Mouse (Mus musculus): ENCODE data around the gene Capza1. TPM values are rescaled to one million over a fixed set of nuclear protein-coding genes. Genes with fewer than 3 reads are reported as not detected.
"Not testable (repeated sequence)": the region's sequence is repeated elsewhere in the genome, so short reads cannot be mapped to it uniquely, and the experiment has no call there.

Gene Capza1
- polyA plus RNA-seq, 1 experiment from 2014 or later = 208 TPM

DNA sequence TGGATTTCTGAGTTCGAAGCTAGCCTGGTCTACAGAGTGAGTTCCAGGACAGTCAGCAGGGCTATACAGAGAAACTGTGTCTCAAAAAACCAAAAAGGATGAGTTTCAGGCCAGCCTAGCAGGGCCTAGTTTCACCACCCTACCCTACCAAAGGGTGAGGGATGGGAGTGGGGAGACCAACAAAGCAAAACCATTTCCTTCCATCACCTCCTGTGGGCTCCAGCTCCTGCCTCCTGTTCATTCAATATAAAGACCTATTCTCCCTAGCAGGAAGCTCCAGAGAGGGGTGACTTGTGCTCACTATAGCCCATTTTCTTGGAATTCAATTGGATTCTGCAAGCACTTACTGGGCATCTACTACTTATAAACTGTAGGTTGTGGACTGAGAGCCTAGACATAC, 49.6 kb downstream of the Capza1 start:
- Histone ChIP-seq H3K9me3 (no peaks in the 10 kb centered on the region), H3K4me2 (no peak overlapping the region), H3K36me3 (replicated peaks) (no peaks in the 10 kb centered on the region), H3K27me3 (no peaks in the 10 kb centered on the region), H3K9ac (no peak overlapping the region), H3K27ac (no peak overlapping the region), H3K4me3 (replicated peaks) (no peak overlapping the region), H3K4me1 (peaks cover 23% of the 10 kb centered on the region)
- ATAC-seq (ENCODE audit: low FRiP score) = no peak
- 97% methylated on average over 1 of the region's 1 CpGs for whole genome bisulfite sequencing

DNA sequence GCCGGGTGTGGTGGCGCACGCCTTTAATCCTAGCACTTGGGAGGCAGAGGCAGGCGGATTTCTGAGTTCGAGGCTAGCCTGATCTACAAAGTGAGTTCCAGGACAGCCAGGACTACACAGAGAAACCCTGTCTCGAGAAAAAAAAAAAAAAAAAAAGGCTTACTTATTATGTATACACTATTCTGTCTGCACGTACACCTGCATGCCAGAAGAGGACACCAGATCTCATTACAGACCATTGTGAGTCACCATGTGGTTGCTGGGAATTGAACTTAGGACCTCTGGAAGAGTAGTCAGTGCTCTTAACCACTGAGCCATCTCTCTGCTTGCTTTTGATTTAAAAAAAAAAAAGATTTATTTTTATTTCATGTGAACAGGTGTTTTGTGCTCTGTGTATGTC, 51.1 kb downstream of the Capza1 start:
- WGBS = 94% methylated on average over 7 of the region's 7 CpGs
- H3K27ac ChIP-seq; H3K9me3 ChIP-seq; ATAC-seq (ENCODE audit: low FRiP score); H3K36me3 ChIP-seq (replicated peaks); H3K4me2 ChIP-seq; H3K27me3 ChIP-seq; H3K9ac ChIP-seq; H3K4me3 ChIP-seq (replicated peaks): not testable (repeated sequence)
- H3K4me1 ChIP-seq = peaks cover 13% of the 10 kb centered on the region

DNA sequence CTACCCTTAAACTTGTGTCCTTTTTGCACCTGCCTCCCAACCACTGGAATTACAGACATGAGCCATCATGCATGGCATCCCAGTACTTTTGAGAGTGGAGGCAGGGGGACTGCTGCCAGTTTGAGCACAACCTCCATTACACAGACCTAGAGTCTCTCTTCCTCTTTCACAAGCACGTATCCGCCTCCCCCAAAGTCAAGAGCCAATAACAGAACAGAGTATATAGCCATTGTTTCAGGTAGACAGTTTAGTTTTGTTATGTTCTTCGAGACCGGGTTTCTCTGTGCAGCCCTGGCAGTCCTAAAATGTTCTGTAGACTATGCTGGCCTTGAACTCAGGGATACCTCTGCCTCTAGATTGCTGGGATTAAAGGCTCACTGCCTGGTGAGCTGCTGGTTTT, 52.1 kb downstream of the Capza1 start:
- WGBS = 83% methylated on average over 4 of the region's 4 CpGs
- Histone ChIP-seq H3K36me3 (replicated peaks) (no peaks in the 10 kb centered on the region), H3K27me3 (no peaks in the 10 kb centered on the region), H3K4me3 (replicated peaks) (no peak overlapping the region), H3K9me3 (no peaks in the 10 kb centered on the region), H3K27ac (no peak overlapping the region), H3K4me1 (peaks cover 7% of the 10 kb centered on the region), H3K4me2 (no peak overlapping the region), H3K9ac (no peak overlapping the region)
- ATAC-seq (ENCODE audit: low FRiP score) = no peak

DNA sequence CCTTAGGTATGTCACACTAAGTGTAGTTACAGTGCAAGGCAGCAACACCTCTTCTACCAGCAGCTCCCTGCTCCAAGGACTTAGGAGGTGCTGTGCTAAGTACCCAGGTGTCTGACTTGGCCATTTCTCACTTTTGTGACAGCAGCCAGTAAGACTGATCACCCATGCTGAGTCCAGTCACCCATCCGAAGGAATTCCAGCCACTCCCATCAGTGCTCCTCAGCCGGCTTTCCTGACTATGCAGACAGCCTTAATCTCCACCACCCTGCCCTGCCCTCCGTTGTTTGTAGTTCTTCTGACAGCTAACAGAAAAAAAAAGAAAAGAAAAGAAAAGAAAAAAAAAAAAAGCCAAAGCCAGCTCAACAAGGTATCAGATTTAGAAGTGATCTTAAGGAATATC, 52.6 kb downstream of the Capza1 start:
- Histone ChIP-seq H3K27ac (no peak overlapping the region), H3K27me3 (no peaks in the 10 kb centered on the region), H3K36me3 (replicated peaks) (no peaks in the 10 kb centered on the region), H3K4me1 (peaks cover 2% of the 10 kb centered on the region; the same call in 1 of the 2 replicates), H3K9ac (no peak overlapping the region), H3K4me3 (replicated peaks) (no peak overlapping the region), H3K9me3 (no peaks in the 10 kb centered on the region), H3K4me2 (no peak overlapping the region)
- WGBS = 15% methylated on average over 3 of the region's 3 CpGs
- no peak for ATAC-seq (ENCODE audit: low FRiP score)

DNA sequence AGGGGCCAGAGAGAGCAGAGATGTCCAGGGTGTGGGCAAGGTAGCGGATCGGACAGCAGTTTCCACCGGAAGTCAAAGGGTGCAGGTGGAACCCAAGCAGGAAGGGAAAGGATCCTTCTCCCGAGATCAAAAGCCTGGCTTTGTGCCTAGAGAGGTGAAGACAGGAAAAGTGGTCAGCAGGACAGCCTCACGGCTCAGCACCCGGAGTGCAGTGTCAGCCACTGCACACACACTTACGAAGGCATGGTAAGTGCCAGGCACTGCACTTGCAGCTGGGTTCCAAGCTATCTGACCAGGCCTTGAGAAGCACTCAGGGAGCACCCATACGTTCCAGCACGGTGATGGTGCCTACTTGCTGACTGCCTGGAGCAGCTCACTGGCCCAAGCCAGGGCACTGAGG, 58.8 kb downstream of the Capza1 start:
- no peaks in the 10 kb centered on the region for H3K4me1 ChIP-seq
- no peak overlapping the region for H3K9ac ChIP-seq
- no peak overlapping the region for H3K4me3 ChIP-seq (replicated peaks)
- H3K36me3 ChIP-seq (replicated peaks) = peaks cover 16% of the 10 kb centered on the region; the same call in 1 of the 2 replicates
- no peak overlapping the region for H3K27ac ChIP-seq
- 85% methylated on average over 9 of the region's 9 CpGs for WGBS
- H3K27me3 ChIP-seq = no peaks in the 10 kb centered on the region
- no peaks in the 10 kb centered on the region for H3K9me3 ChIP-seq
- no peak overlapping the region for H3K4me2 ChIP-seq
- ATAC-seq (ENCODE audit: low FRiP score) = no peak

DNA sequence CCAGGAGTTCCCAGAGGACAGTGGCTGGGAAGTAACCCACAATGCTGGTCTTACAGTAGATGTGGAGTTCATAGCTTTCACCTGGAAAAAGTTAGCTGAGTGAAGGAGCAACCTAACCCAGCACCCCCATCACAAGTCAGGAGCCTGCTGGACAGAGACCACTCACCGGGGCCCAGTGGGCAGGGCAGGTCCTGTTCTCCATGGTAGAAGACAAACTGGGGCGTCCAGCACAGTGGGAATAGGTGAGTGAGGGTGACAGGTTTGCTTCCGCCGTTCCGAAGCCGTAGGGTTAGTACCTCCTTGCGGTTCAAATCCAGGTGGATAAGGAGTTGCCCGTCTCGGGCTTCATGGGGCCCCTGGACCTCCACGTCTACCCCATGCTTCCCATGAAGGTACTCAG, 60.0 kb downstream of the Capza1 start:
- Histone ChIP-seq H3K27me3 (no peaks in the 10 kb centered on the region), H3K4me2 (no peak overlapping the region), H3K9ac (no peak overlapping the region), H3K36me3 (replicated peaks) (peaks cover 27% of the 10 kb centered on the region), H3K27ac (no peak overlapping the region), H3K4me1 (no peaks in the 10 kb centered on the region), H3K9me3 (no peaks in the 10 kb centered on the region), H3K4me3 (replicated peaks) (no peak overlapping the region)
- ATAC-seq (ENCODE audit: low FRiP score) = no peak
- WGBS = 94% methylated on average over 10 of the region's 10 CpGs

DNA sequence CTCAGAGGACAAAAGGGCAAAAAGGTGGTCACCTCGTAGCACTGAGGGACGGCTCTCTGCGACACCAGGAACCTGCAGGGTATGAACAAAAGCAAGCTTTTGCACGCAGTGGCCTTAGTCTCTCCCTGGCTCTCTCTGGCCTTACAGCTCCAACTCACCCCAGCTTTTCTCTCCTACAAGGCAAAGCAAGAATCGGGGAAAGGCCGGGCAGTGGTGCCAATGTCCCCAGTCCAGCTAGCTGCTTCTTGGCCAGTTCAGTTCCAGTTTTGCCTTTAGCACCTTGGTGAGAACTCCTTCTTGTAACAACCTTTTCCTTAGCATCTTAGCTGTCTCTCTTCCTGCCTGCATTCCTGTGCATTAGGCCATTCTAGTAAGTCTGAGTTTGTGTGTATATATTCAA, 62.8 kb downstream of the Capza1 start:
- no peak overlapping the region for H3K9ac ChIP-seq
- no peak overlapping the region for H3K4me2 ChIP-seq
- 0 out of 2 replicates have a peak, but pooled peaks cover under 1% of the 10 kb centered on the region for H3K4me1 ChIP-seq
- ATAC-seq (ENCODE audit: low FRiP score) = no peak
- H3K27me3 ChIP-seq = no peaks in the 10 kb centered on the region
- H3K4me3 ChIP-seq (replicated peaks) = no peak overlapping the region
- 87% methylated on average over 6 of the region's 6 CpGs for WGBS
- no peaks in the 10 kb centered on the region for H3K9me3 ChIP-seq
- no peak overlapping the region for H3K27ac ChIP-seq
- H3K36me3 ChIP-seq (replicated peaks) = peaks cover 44% of the 10 kb centered on the region

DNA sequence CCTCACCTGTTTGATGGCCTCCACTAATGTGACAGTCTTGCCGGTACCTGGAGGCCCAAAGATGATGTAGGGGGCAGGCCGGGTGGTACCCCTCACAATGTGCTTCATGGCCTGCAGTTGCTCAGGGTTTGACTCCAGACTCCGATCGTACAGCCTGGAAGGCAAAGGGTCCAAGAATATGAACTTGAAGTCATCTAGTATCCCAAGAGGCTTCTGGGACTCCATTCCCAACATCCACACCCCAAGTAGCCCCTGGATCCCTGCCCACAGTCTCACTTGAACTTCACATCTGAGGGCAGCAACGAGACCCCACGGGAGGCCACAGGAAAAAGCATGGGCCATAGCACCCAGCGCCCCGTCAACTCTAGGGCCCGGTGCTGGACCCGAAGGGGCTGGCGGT, 63.6 kb downstream of the Capza1 start:
- Histone ChIP-seq H3K9ac (no peak overlapping the region), H3K4me2 (no peak overlapping the region), H3K36me3 (replicated peaks) (peaks cover 51% of the 10 kb centered on the region), H3K4me1 (peaks cover 9% of the 10 kb centered on the region), H3K27me3 (no peaks in the 10 kb centered on the region), H3K4me3 (replicated peaks) (no peak overlapping the region), H3K9me3 (no peaks in the 10 kb centered on the region), H3K27ac (no peak overlapping the region)
- 95% methylated on average over 11 of the region's 11 CpGs for WGBS
- ATAC-seq (ENCODE audit: low FRiP score) = no peak

DNA sequence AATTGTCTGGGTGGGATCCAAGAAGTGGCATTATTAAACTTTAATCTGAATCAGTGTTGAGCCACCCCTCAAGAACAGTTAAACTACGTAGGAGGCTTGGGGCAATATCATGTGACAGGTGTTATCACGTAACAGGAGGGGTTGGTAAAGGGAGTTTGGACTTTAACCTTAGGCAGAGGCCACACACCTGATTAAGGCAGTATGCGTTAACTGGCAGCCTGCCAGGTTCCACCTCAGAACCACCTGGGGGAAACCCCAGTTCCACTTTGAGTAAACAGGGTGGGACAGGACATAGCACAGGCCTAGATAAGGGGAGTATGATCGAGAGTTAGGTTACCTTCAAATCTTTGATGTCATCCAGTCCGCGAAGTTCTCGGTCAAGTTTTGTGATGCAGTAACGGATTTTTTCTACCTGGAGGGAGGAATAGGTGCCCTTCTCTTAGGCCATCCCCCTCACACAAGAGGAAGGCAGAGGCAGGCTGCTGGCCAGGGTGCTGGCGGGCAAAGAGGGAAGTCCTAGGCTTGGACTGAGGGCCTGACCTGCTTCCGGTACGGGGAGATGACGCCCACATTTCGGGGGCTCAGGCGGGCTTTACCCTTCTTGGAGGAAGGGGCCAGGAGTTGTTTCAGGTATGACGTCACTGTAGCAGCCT, 67.7 kb downstream of the Capza1 start:
- H3K27ac ChIP-seq = 0 out of 2 replicates have a peak overlapping the region, but pooled peaks have one; percentile 50
- H3K9me3 ChIP-seq = no peaks in the 10 kb centered on the region
- H3K36me3 ChIP-seq (replicated peaks) = peaks cover 54% of the 10 kb centered on the region
- no peak for ATAC-seq (ENCODE audit: low FRiP score)
- H3K4me3 ChIP-seq (replicated peaks) = no peak overlapping the region
- WGBS = 83% methylated on average over 15 of the region's 15 CpGs
- peaks cover 35% of the 10 kb centered on the region for H3K4me1 ChIP-seq
- H3K9ac ChIP-seq = no peak overlapping the region
- no peak overlapping the region for H3K4me2 ChIP-seq
- H3K27me3 ChIP-seq = no peaks in the 10 kb centered on the region

DNA sequence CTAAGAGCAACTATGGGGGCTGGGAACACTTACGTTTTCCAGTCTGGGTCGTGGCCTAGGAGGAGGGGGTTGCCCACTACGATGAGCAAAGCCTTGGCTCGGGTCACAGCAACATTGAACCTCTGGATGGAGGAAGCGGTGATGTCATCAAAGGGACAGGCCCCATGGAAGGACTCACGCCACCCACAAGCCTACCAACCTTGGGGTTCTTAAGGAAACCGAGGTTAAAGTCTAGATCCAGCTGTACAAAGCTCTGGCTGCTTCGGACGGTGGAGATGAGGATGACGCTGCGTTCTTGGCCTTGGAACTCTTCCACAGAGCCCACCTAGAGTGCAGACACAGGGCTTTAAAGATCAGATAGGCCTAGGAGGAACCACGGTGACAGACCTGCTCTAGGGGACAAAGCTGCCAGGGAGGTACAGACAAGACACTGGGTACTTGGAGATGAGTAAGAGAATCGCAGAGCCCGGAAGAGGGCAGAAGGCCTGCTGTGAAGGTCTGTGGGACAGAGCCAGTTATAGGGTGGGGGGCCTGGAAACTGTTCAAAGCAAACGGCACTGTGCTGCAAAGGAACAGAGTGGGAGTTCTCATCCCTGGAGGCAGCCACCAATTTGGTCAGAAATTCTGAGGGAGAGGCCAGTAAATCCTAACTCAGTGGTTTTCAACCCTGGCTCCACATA, 68.5 kb downstream of the Capza1 start:
- peak overlapping the region; percentile 50 for H3K27ac ChIP-seq
- no peak overlapping the region for H3K4me2 ChIP-seq
- H3K9me3 ChIP-seq = no peaks in the 10 kb centered on the region
- no peak for ATAC-seq (ENCODE audit: low FRiP score)
- no peak overlapping the region for H3K4me3 ChIP-seq (replicated peaks)
- H3K36me3 ChIP-seq (replicated peaks) = peaks cover 47% of the 10 kb centered on the region
- H3K4me1 ChIP-seq = peaks cover 40% of the 10 kb centered on the region
- WGBS = 78% methylated on average over 15 of the region's 15 CpGs
- no peak overlapping the region for H3K9ac ChIP-seq
- no peaks in the 10 kb centered on the region for H3K27me3 ChIP-seq

DNA sequence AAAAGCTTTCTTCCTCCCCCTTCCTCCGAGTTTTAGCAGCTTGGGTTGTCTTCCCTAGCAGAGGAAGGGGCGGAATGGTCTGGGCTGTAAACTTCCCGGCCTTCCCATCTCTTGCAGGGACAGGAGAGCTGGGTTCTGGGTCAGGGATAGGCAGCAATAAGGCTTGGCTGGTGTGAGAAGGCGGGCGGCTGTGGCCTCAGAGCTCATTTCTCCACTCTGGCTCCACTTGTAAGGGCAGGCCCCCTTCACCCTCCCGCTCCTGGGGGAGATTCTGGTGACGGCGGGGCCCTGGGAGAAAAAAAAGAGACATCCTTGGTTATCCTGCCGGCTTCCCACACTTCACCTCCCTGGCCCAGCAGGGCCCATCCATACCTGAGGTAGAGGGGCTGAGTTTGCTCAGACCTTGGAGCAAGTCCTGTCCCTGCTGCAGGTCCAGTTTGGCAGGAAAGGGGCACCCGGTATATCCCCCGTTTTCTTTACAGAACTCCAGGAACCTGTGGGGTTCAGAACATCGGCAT, 69.3 kb downstream of the Capza1 start:
- 75% methylated on average over 12 of the region's 12 CpGs for WGBS
- peak overlapping the region; percentile 50 for H3K27ac ChIP-seq
- no peaks in the 10 kb centered on the region for H3K27me3 ChIP-seq
- H3K36me3 ChIP-seq (replicated peaks) = peaks cover 39% of the 10 kb centered on the region
- no peak overlapping the region for H3K9ac ChIP-seq
- H3K9me3 ChIP-seq = no peaks in the 10 kb centered on the region
- no peak for ATAC-seq (ENCODE audit: low FRiP score)
- H3K4me3 ChIP-seq (replicated peaks) = no peak overlapping the region
- no peak overlapping the region for H3K4me2 ChIP-seq
- peaks cover 48% of the 10 kb centered on the region for H3K4me1 ChIP-seq

DNA sequence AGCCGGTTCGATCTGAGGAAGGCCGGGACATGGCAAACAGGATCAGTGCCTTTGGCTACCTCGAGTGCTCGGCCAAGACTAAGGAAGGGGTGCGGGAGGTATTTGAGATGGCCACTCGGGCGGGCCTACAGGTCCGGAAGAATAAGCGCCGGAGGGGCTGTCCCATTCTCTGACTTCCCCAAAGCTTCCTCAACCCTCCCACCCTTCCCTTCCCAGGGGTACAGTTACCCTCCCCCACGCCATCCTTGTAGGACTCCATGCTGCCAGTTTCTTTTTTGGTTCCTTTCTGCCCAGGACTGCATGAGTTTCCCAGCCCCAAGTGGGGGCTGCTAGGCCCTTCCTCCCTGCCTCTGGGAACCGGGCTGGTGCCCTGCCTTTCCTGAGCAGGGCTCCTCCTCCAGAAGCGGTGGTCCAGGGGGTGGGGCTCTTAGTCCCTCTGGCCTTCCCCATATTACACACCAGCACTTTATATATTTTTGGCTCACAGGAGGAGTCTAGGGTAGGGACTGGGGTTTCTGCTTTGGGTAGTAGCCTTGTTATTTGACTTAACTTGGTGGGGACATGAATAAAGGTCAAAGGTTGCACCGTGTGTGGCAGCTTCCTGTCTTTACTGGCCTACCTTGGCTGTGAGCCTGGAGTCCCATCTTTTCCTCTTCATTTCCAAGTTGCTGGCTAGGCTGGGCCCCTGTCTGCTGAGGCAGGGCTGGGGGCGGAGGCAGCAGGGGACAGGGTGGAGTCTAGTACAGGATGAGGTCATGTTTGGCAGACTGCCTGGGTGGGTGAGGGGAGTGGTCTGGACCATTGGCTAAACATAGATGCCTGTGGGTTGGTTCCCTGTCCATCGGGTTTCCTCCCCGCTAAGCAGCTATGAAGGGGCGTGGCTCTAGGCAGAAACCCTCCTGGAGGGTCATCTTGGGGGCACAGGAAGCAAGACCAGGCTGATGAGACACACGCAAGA, 70.2 kb downstream of the Capza1 start:
- H3K9me3 ChIP-seq = no peaks in the 10 kb centered on the region

More for the DNA sequence above, 70.2 kb downstream of the Capza1 start:
- peak overlapping the region; percentile 75 for H3K27ac ChIP-seq
- WGBS = 56% methylated on average over 20 of the region's 20 CpGs
- H3K27me3 ChIP-seq = no peaks in the 10 kb centered on the region
- peaks cover 32% of the 10 kb centered on the region for H3K36me3 ChIP-seq (replicated peaks)
- H3K4me3 ChIP-seq (replicated peaks) = no peak overlapping the region
- no peak overlapping the region for H3K4me2 ChIP-seq
- peaks cover 57% of the 10 kb centered on the region for H3K4me1 ChIP-seq
- peak; percentile 93 for ATAC-seq (ENCODE audit: low FRiP score)
- H3K9ac ChIP-seq = no peak overlapping the region
